Mouse (Mus musculus) liver, adult 2 months (tissue): ENCODE data around the gene Olfr1330. TPM values are rescaled to one million over a fixed set of nuclear protein-coding genes. Genes with fewer than 3 reads are reported as not detected.
"Not testable (repeated sequence)": the region's sequence is repeated elsewhere in the genome, so short reads cannot be mapped to it uniquely, and the experiment has no call there.

Experiments used
- DNase-seq: peaks from one replicate; pipeline ENCODE4 v3.0.0-alpha.2; 2011; ENCODE audit warnings: low read depth, low spot score; ENCODE audit errors: extremely low read depth
- H3K27ac ChIP-seq: fragments of 200-500 bp; replicated peaks from 2 replicates; pipeline ENCODE4 v1.5.1; 2012; ENCODE audit warnings: low read depth, mild to moderate bottlenecking, control low read depth, inconsistent platforms, low read length; ENCODE audit not compliant: insufficient read depth
- H3K27me3 ChIP-seq: fragments of 200-500 bp; 2 replicates; pipeline ENCODE4 v1.6.1; 2012; ENCODE audit warnings: mild to moderate bottlenecking, moderate library complexity, low read length, inconsistent platforms; ENCODE audit not compliant: control insufficient read depth, insufficient read depth
- H3K36me3 ChIP-seq: fragments of 200-500 bp; 2 replicates; pipeline ENCODE4 v1.6.1; 2012; ENCODE audit warnings: low read length, inconsistent platforms; ENCODE audit not compliant: control insufficient read depth, insufficient read depth
- H3K4me1 ChIP-seq: fragments of 200-500 bp; 2 replicates; pipeline ENCODE4 v1.6.1; 2011; ENCODE audit warnings: low read length; ENCODE audit not compliant: control insufficient read depth, insufficient read depth
- H3K4me3 ChIP-seq: fragments of 200-500 bp; 2 replicates; pipeline ENCODE4 v1.5.1; 2011; ENCODE audit warnings: low read depth, mild to moderate bottlenecking, control low read depth, low read length, moderate library complexity; ENCODE audit not compliant: insufficient read depth
- H3K79me2 ChIP-seq: fragments of 200-500 bp; 2 replicates; pipeline ENCODE4 v1.6.1; 2012; ENCODE audit warnings: inconsistent platforms, mild to moderate bottlenecking, low read length, moderate library complexity; ENCODE audit not compliant: control insufficient read depth, insufficient read depth
- H3K9ac ChIP-seq: fragments of 200-500 bp; 2 replicates; pipeline ENCODE4 v1.6.1; 2012; ENCODE audit warnings: low read depth, mild to moderate bottlenecking, control low read depth, inconsistent platforms, low read length
- CTCF ChIP-seq: fragments of 200-500 bp; IDR thresholded peaks from 2 replicates; pipeline ENCODE4 v1.5.1; 2011; ENCODE audit warnings: low read depth, low read length, control low read depth
- POLR2A ChIP-seq: fragments of 200-500 bp; IDR thresholded peaks from 2 replicates; pipeline ENCODE4 v1.6.1; 2011; ENCODE audit warnings: low read length, control low read depth; ENCODE audit not compliant: insufficient read depth; ENCODE audit errors: extremely low read depth
- WGBS: fragments of 180-500 bp; shearing (Covaris S2); methylation state at CpG from one replicate; pipeline ENCODE4 v1.1.7; 2018; 5-methylcytosine and 5-hydroxymethylcytosine counted together
- polyA plus RNA-seq: library from polyadenylated mRNA; depleted of rRNA; stranded (reverse); fragments of >200 nt; gene quantifications from 2 replicates; pipeline ENCODE4 v1.2.3, GENCODE M21; 2012; rRNA removed
- total RNA-seq: library from RNA; depleted of rRNA; stranded (reverse); fragments of >200 nt; gene quantifications from 2 replicates; pipeline ENCODE4 v1.2.3, GENCODE M21; 2014; rRNA removed

Olfr1330 gene
- total RNA-seq (not detected in 2 replicates), polyA plus RNA-seq (not detected in 2 replicates)

DNA sequence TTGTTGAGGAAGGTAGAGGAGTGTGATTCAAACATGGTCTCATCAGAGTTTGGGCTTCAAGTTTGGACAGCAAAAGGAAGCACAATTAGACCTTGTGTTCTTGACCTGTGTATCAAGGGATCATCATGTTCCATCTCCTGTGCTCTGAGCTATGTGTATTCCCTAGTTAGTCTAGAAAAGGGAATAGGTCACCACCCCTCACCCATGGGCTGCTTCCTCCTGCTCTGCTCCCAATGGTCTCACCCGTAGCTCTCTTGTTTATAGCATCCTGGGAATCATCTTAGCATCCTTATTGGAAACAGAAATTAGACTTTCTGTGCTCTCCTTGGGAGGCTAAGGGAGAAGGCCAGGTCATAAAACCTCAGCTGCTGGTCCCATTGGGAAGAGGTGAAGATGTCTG lies at the start of gene Olfr1330:
Gene Olfr1330 (plus strand): TSS at position 301 of the 400 bp plus-strand sequence.
- Histone ChIP-seq H3K79me2 (no peaks in the 10 kb centered on the region), H3K27me3 (no peaks in the 10 kb centered on the region), H3K4me1 (no peaks in the 10 kb centered on the region), H3K9ac (no peak within 1 kb of the TSS), H3K36me3 (no peaks in the 10 kb centered on the region), H3K27ac (no peak within 1 kb of the TSS), H3K4me3 (no peak within 1 kb of the TSS)
- WGBS: 76% methylated on average over 1 of the region's 1 CpGs
- no peak for TF ChIP-seq CTCF
- no peak for DNase-seq

GRCm38 (mm10) chr4:118861791-118862190 lies 26.6 kb upstream of the Olfr1330 start:
- Histone ChIP-seq H3K36me3 (no peaks in the 10 kb centered on the region), H3K27me3 (no peaks in the 10 kb centered on the region), H3K4me1 (no peaks in the 10 kb centered on the region), H3K4me3 (no peak overlapping the region), H3K27ac (no peak overlapping the region), H3K9ac (no peak overlapping the region), H3K79me2 (no peaks in the 10 kb centered on the region)
- whole genome bisulfite sequencing: 80% methylated on average over 1 of the region's 1 CpGs
- no peak for DNase-seq
- TF ChIP-seq POLR2A: no peak
- no peak for TF ChIP-seq CTCF

DNA sequence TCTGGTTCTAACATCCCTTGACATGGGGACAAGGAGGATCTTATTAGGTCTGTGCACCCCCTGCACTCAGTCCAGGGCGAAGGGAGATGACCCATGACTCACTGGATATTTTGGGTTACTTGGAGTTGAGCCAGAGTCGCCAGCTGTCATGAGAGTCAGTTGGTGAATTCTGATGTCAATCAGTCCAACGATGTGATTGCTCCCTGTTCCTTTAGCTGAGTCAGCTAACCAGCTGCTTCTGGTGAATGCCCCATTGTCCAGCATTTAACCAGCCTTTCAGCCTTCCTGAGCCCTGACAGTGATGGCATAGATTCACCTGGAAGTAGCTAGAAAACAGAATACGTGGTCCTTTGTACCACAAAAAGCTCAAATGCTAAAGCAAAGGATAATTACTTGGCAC lies 25.7 kb upstream of the Olfr1330 start:
- 67% methylated on average over 4 of the region's 4 CpGs for WGBS
- no peaks in the 10 kb centered on the region for H3K79me2 ChIP-seq
- TF ChIP-seq CTCF (no peak), POLR2A (no peak)
- no peaks in the 10 kb centered on the region for H3K36me3 ChIP-seq
- H3K9ac ChIP-seq: no peak overlapping the region
- H3K27ac ChIP-seq: no peak overlapping the region
- no peak overlapping the region for H3K4me3 ChIP-seq
- DNase-seq: no peak
- no peaks in the 10 kb centered on the region for H3K4me1 ChIP-seq
- no peaks in the 10 kb centered on the region for H3K27me3 ChIP-seq

- Histone ChIP-seq H3K4me1 (no peaks in the 10 kb centered on the region), H3K27ac (no peak within 1 kb of the TSS), H3K9ac (no peak within 1 kb of the TSS), H3K4me3 (no peak within 1 kb of the TSS), H3K36me3 (no peaks in the 10 kb centered on the region), H3K27me3 (no peaks in the 10 kb centered on the region), H3K79me2 (no peaks in the 10 kb centered on the region)
- TF ChIP-seq POLR2A (no peak), CTCF (no peak)
- DNase-seq: no peak
- 100% methylated on average over 1 of the region's 1 CpGs for WGBS
Observed at GRCm38 (mm10) chr4:118864349-118864748, 24.0 kb upstream of the Olfr1330 start, which contains the start of gene Olfr1331. Gene Olfr1331 (plus strand): TSS chr4:118864649.

DNA sequence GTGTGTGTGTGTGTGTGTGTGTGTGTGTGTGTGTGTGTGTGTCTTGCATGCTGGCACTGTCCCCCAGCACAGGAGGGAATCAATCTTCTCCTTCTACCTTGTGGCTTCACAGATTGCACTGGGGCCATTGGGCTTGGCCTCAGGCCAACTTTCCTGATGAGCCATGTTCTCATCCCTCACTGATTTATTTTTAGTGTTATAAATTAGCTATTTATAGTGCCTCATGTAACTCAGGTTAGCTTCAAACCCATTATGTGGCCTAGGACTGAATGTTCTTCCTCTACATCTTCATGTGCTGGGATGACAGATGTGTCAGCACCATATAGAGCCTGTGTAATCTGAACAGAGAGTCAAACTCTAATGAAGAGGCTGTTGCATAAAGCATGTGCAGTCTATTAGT lies 20.8 kb upstream of the Olfr1330 start:
- Histone ChIP-seq H3K9ac (no peak overlapping the region), H3K4me3 (no peak overlapping the region), H3K27ac (no peak overlapping the region), H3K4me1 (no peaks in the 10 kb centered on the region), H3K27me3 (no peaks in the 10 kb centered on the region), H3K79me2 (no peaks in the 10 kb centered on the region), H3K36me3 (no peaks in the 10 kb centered on the region)
- no peak for TF ChIP-seq POLR2A
- TF ChIP-seq CTCF: no peak
- no peak for DNase-seq

- H3K27me3 ChIP-seq: no peaks in the 10 kb centered on the region
- DNase-seq: no peak
- no peak overlapping the region for H3K9ac ChIP-seq
- H3K79me2 ChIP-seq: no peaks in the 10 kb centered on the region
- H3K4me1 ChIP-seq: no peaks in the 10 kb centered on the region
- H3K36me3 ChIP-seq: no peaks in the 10 kb centered on the region
- WGBS: 67% methylated on average over 2 of the region's 2 CpGs
- no peak overlapping the region for H3K4me3 ChIP-seq
- no peak overlapping the region for H3K27ac ChIP-seq
- TF ChIP-seq POLR2A (no peak), CTCF (no peak)
Observed at GRCm38 (mm10) chr4:118901981-118902380, 13.6 kb downstream of the Olfr1330 start.

GRCm38 (mm10) chr4:118917365-118917764 lies 29.0 kb downstream of the Olfr1330 start, which contains the start of gene Olfr1329:
Gene Olfr1329 (minus strand): TSS chr4:118917465.
- not testable (repeated sequence) for H3K9ac ChIP-seq, H3K27me3 ChIP-seq, H3K4me3 ChIP-seq, DNase-seq, H3K79me2 ChIP-seq, H3K27ac ChIP-seq, H3K36me3 ChIP-seq, H3K4me1 ChIP-seq
- WGBS: 59% methylated on average over 2 of the region's 2 CpGs

GRCm38 (mm10) chr4:118931326-118931725 lies 42.9 kb downstream of the Olfr1330 start:
- not testable (repeated sequence) for H3K4me1 ChIP-seq, H3K27ac ChIP-seq, H3K4me3 ChIP-seq, H3K9ac ChIP-seq, H3K79me2 ChIP-seq, H3K27me3 ChIP-seq, H3K36me3 ChIP-seq, DNase-seq
- 90% methylated on average over 3 of the region's 3 CpGs for WGBS
